Mouse (Mus musculus) liver, embryonic 11.5 days (tissue): ENCODE data around the gene Amn. TPM values are rescaled to one million over a fixed set of nuclear protein-coding genes. Genes with fewer than 3 reads are reported as not detected.

ENCODE experiments used
- ATAC-seq: fragments of 200-750 bp; cut with Nextera tagmentation; replicated peaks from 2 replicates; pipeline ENCODE4 v1.8.0; 2017; ENCODE audit warnings: moderate number of reproducible peaks, mild to moderate bottlenecking, moderate TSS enrichment, moderate library complexity; ENCODE audit not compliant: low FRiP score
- DNase-seq: peaks from one replicate; pipeline ENCODE4 v3.0.0-alpha.2; 2017; ENCODE audit warnings: low spot score
- H3K27ac ChIP-seq: fragments of 300-500 bp; sonication (generic); 2 replicates; pipeline ENCODE4 v1.5.1; 2014; ENCODE audit warnings: mild to moderate bottlenecking, low read depth, low read length, control low read depth
- H3K27me3 ChIP-seq: fragments of 300-500 bp; sonication (generic); replicated peaks from 2 replicates; pipeline ENCODE4 v1.6.1; 2014; ENCODE audit warnings: low read length, mixed read lengths; ENCODE audit not compliant: control insufficient read depth, insufficient read depth
- H3K36me3 ChIP-seq: fragments of 300-500 bp; sonication (generic); 2 replicates; pipeline ENCODE4 v1.6.1; 2014; ENCODE audit warnings: mild to moderate bottlenecking, low read length, moderate library complexity, mixed read lengths; ENCODE audit not compliant: control insufficient read depth, insufficient read depth
- H3K4me1 ChIP-seq: fragments of 300-500 bp; sonication (generic); replicated peaks from 2 replicates; pipeline ENCODE4 v1.6.1; 2014; ENCODE audit warnings: low read length, mixed read lengths; ENCODE audit not compliant: control insufficient read depth, insufficient read depth
- H3K4me2 ChIP-seq: fragments of 300-500 bp; sonication (generic); 2 replicates; pipeline ENCODE4 v1.6.1; 2014; ENCODE audit warnings: mild to moderate bottlenecking, control low read depth, moderate library complexity
- H3K4me3 ChIP-seq: fragments of 300-500 bp; sonication (generic); 2 replicates; pipeline ENCODE4 v1.5.1; 2014; ENCODE audit warnings: low read depth, low read length, control low read depth
- H3K9ac ChIP-seq: fragments of 300-500 bp; sonication (generic); 2 replicates; pipeline ENCODE4 v1.6.1; 2014; ENCODE audit warnings: low read depth, low read length, control low read depth
- H3K9me3 ChIP-seq: fragments of 300-500 bp; sonication (generic); 2 replicates; pipeline ENCODE4 v1.6.1; 2016; ENCODE audit warnings: low read length, inconsistent platforms, mixed read lengths; ENCODE audit not compliant: control insufficient read depth
- WGBS: fragments of 180-500 bp; shearing (Covaris S2); extraction: QIAGEN DNeasy Blood & Tissue Kit; methylation state at CpG from one replicate; pipeline ENCODE4 v1.1.7; 2014; 5-methylcytosine and 5-hydroxymethylcytosine counted together
- polyA plus RNA-seq: library from polyadenylated mRNA; unstranded; fragments of >200 nt; fragmentation: Nextera tagmentation; extraction: Ambion mirVana; gene quantifications from 2 replicates; pipeline ENCODE4 v1.2.1, GENCODE M21; 2014

The Amn gene
- polyA plus RNA-seq, 1 experiment from 2014 or later = 1.7 TPM

DNA sequence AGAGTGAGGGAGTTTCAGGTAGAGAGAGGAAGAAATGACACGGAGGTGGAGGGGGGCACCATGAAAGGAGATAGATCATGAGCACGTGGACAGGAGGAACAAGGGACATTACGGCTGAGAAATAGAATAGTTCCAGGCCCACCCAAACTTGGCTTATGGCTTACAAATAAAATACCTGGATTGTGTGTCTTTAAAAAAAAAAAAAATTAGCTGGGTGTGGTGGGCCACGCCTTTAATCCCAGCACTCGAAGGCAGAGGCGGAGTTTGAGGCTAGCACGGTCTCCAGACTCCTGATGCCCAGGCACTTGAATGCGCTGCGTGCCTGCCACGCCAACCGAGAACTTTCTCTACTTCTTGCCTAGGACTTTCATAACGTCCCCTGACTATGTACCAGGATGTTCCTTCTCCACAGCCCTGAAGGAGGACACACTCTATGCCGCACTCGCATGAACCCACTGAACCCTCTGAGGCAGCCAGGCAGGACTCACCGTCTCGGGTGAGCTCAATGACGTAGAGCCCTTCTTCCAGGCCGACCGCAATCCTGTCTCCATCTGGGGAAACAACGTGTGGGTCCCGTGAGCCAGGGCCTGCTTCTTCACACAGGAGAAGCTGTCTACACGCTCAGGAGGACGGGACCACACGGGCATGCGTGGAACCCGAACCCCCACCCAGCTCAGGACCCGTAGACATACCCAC is 30.6 kb downstream of the Amn start:
- no peak for DNase-seq
- H3K4me3 ChIP-seq = no peak overlapping the region
- no peak overlapping the region for H3K9ac ChIP-seq
- no peak overlapping the region for H3K27ac ChIP-seq
- H3K4me1 ChIP-seq = no peaks in the 10 kb centered on the region
- ATAC-seq = no peak
- 88% methylated on average over 27 of the region's 27 CpGs for WGBS
- H3K9me3 ChIP-seq = no peaks in the 10 kb centered on the region
- H3K27me3 ChIP-seq = no peaks in the 10 kb centered on the region
- H3K36me3 ChIP-seq = peaks cover 42% of the 10 kb centered on the region
- H3K4me2 ChIP-seq = no peak overlapping the region

DNA sequence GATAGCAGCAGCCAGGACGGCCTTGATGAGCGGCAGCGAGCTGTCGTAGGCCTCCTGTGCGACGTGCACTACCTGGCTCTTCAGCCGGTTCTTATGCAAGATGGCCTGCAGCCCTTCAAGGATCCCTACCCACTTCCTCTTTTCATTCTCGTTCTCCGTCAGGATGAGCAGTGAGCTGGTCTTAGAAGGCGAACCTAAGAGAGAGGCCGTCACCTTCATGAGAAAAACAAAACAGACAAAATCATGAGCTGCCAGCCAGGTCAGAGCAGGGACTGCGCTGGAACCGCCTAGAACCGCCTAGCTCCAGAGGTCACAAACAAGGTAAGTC is 31.1 kb downstream of the Amn start:
- DNase-seq (no peak), ATAC-seq (no peak)
- no peak overlapping the region for H3K27ac ChIP-seq
- H3K27me3 ChIP-seq = no peaks in the 10 kb centered on the region
- H3K9ac ChIP-seq = no peak overlapping the region
- H3K4me1 ChIP-seq = no peaks in the 10 kb centered on the region
- 81% methylated on average over 14 of the region's 14 CpGs for WGBS
- no peak overlapping the region for H3K4me3 ChIP-seq
- no peaks in the 10 kb centered on the region for H3K9me3 ChIP-seq
- no peak overlapping the region for H3K4me2 ChIP-seq
- peaks cover 40% of the 10 kb centered on the region for H3K36me3 ChIP-seq

GRCm38 (mm10) chr12:111303702-111304337 is 32.9 kb downstream of the Amn start:
- Histone ChIP-seq H3K4me3 (no peak overlapping the region), H3K27ac (no peak overlapping the region), H3K9ac (no peak overlapping the region), H3K9me3 (no peaks in the 10 kb centered on the region), H3K36me3 (peaks cover 35% of the 10 kb centered on the region), H3K4me2 (no peak overlapping the region), H3K27me3 (no peaks in the 10 kb centered on the region), H3K4me1 (no peaks in the 10 kb centered on the region)
- DNase-seq (no peak), ATAC-seq (no peak)
- 87% methylated on average over 8 of the region's 8 CpGs for WGBS

DNA sequence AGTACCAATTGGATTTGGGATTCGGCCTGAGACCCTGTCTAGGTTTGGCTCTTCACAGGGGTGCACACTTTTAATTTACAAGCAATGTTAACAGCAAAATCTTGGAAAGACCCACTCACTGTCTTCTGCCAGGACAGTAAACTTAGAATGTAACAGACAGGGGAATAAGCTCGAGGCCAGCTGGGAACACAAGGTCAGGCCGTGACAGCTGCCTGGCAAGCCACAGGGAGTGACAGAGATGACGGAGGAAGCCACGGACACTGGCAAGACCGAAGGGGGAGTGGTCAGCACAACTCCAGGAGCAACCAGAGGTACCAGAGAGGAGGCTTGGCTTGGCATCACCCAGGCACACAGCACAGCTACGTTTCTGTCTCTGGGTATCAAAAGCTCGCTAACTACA is 35.9 kb downstream of the Amn start:
- Histone ChIP-seq H3K27me3 (no peaks in the 10 kb centered on the region), H3K4me2 (no peak overlapping the region), H3K4me3 (no peak overlapping the region), H3K9ac (no peak overlapping the region), H3K27ac (no peak overlapping the region), H3K36me3 (peaks cover 35% of the 10 kb centered on the region), H3K9me3 (no peaks in the 10 kb centered on the region), H3K4me1 (peaks cover 10% of the 10 kb centered on the region)
- 82% methylated on average over 8 of the region's 8 CpGs for WGBS
- no peak for ATAC-seq
- no peak for DNase-seq

DNA sequence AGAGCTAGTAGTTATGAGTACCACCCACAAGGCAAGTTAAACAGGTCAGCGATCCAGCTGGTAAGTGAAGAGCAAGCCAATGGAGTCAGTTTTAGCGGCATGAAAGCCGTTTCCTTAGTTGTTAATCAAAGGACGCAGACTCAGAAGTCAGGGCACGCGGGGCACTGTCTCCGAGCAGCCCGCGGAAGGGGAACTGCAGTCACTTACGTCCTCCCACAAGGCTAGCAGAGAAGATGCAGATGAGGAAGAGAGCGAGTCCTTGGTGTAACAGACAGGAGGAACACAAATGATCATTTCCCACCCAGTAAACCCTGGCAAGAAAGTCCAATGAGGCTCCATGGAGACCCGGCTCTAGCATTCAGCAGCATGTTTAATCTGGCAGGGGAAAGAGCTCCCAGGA is 38.4 kb downstream of the Amn start:
- WGBS = 74% methylated on average over 12 of the region's 12 CpGs

GRCm38 (mm10) chr12:111309931-111310330 is 39.0 kb downstream of the Amn start:
- WGBS = 79% methylated on average over 14 of the region's 14 CpGs
- H3K27me3 ChIP-seq = no peaks in the 10 kb centered on the region
- no peak for ATAC-seq

More for the DNA sequence above, 38.4 kb downstream of the Amn start:
- ATAC-seq (no peak), DNase-seq (no peak)
- Histone ChIP-seq H3K9ac (no peak overlapping the region), H3K36me3 (peaks cover 36% of the 10 kb centered on the region), H3K4me1 (peaks cover 11% of the 10 kb centered on the region), H3K4me2 (no peak overlapping the region), H3K27me3 (no peaks in the 10 kb centered on the region), H3K4me3 (no peak overlapping the region), H3K9me3 (no peaks in the 10 kb centered on the region), H3K27ac (no peak overlapping the region)

DNA sequence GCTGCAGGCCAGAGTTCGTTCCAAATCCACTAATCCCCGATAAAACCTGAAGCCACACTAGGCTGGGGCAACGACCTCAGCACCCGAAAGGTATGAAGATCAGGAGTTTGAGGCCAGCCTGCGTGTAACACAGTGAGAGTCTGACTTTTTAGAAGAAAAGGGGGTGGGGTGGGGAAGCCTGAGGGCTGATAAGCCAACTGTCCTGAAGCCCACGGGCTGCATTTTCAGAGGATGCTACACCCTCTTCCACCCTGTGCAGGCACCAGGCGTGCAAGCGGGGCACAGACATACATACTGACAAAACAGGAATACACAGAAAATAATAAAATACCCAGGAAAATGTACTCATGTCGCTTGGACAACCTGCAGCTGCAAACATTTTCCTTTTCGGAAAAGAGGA is 40.9 kb downstream of the Amn start:
- Histone ChIP-seq H3K4me1 (peaks cover 11% of the 10 kb centered on the region), H3K36me3 (peaks cover 35% of the 10 kb centered on the region), H3K4me2 (no peak overlapping the region), H3K27ac (no peak overlapping the region), H3K9me3 (no peaks in the 10 kb centered on the region), H3K27me3 (no peaks in the 10 kb centered on the region), H3K9ac (no peak overlapping the region), H3K4me3 (no peak overlapping the region)
- ATAC-seq (peak; percentile 56; the same call in 1 of the 2 replicates), DNase-seq (no peak)
- 75% methylated on average over 10 of the region's 10 CpGs for WGBS

More at GRCm38 (mm10) chr12:111309931-111310330, 39.0 kb downstream of the Amn start:
- Histone ChIP-seq H3K36me3 (peaks cover 33% of the 10 kb centered on the region), H3K9ac (no peak overlapping the region), H3K4me2 (no peak overlapping the region), H3K27ac (no peak overlapping the region), H3K4me1 (peaks cover 11% of the 10 kb centered on the region), H3K9me3 (no peaks in the 10 kb centered on the region), H3K4me3 (no peak overlapping the region)
- DNase-seq = no peak

GRCm38 (mm10) chr12:111314273-111314672 is 43.4 kb downstream of the Amn start:
- ATAC-seq (no peak), DNase-seq (no peak)
- H3K4me2 ChIP-seq = no peak overlapping the region
- peaks cover 42% of the 10 kb centered on the region for H3K36me3 ChIP-seq
- no peaks in the 10 kb centered on the region for H3K9me3 ChIP-seq
- 88% methylated on average over 7 of the region's 7 CpGs for WGBS
- no peak overlapping the region for H3K9ac ChIP-seq
- no peaks in the 10 kb centered on the region for H3K27me3 ChIP-seq
- peaks cover 11% of the 10 kb centered on the region for H3K4me1 ChIP-seq
- no peak overlapping the region for H3K4me3 ChIP-seq
- no peak overlapping the region for H3K27ac ChIP-seq

- H3K9me3 ChIP-seq = no peaks in the 10 kb centered on the region
- WGBS = 93% methylated on average over 9 of the region's 9 CpGs
- H3K4me2 ChIP-seq = no peak overlapping the region
- ATAC-seq = no peak
- no peaks in the 10 kb centered on the region for H3K27me3 ChIP-seq
- H3K9ac ChIP-seq = no peak overlapping the region
- H3K36me3 ChIP-seq = peaks cover 46% of the 10 kb centered on the region
- no peaks in the 10 kb centered on the region for H3K4me1 ChIP-seq
- H3K27ac ChIP-seq = no peak overlapping the region
- no peak for DNase-seq
- H3K4me3 ChIP-seq = no peak overlapping the region
Measured at GRCm38 (mm10) chr12:111317694-111318093, 46.8 kb downstream of the Amn start.
